Mouse (Mus musculus) CH12.LX (cell line): Measurements from ENCODE around the gene Anp32b. TPM values are rescaled to one million over a fixed set of nuclear protein-coding genes. Genes with fewer than 3 reads are reported as not detected.

Experiments used
- DNase-seq: peaks from one replicate; pipeline ENCODE4 v3.0.0-alpha.2; 2013; ENCODE audit errors: extremely low read depth
- H3K27ac ChIP-seq: 2 replicates; pipeline ENCODE4 v1.5.1; 2012; ENCODE audit warnings: low read depth, mild to moderate bottlenecking, control low read depth, moderate library complexity; ENCODE audit not compliant: insufficient read depth
- H3K27me3 ChIP-seq: replicated peaks from 2 replicates; pipeline ENCODE3; 2012; ENCODE audit warnings: inconsistent platforms
- H3K36me3 ChIP-seq, 2 experiments: replicated peaks in 1 of 2; 2 replicates each; pipeline versions ENCODE3 to v1.6.1; 2012; ENCODE audit warnings: inconsistent platforms in 1 of 2, low read length in 1 of 2, mild to moderate bottlenecking in 1 of 2, mixed read lengths in 1 of 2, moderate library complexity in 1 of 2; ENCODE audit not compliant: control insufficient read depth in 1 of 2, insufficient read depth in 1 of 2
- H3K4me1 ChIP-seq, 2 experiments: 2 replicates each; pipeline ENCODE4 v1.6.1; 2012; ENCODE audit warnings: inconsistent platforms in 1 of 2, moderate library complexity in 1 of 2; ENCODE audit not compliant: insufficient read depth in 2 of 2, control insufficient read depth in 1 of 2
- H3K4me2 ChIP-seq: 2 replicates; pipeline ENCODE4 v1.6.1; 2012; ENCODE audit warnings: low read depth, mild to moderate bottlenecking, control low read depth; ENCODE audit not compliant: poor library complexity, insufficient read depth, severe bottlenecking
- H3K4me3 ChIP-seq, 3 experiments: fragments of 150-350 bp in 1 of 3; sonication (generic) in 1 of 3; replicated peaks in 1 of 3; 2 replicates each; pipeline versions ENCODE3 to v1.5.1; 2011 to 2012; ENCODE audit warnings: low read depth in 2 of 3, low read length in 2 of 3, mild to moderate bottlenecking in 2 of 3, moderate library complexity in 2 of 3, control low read depth in 1 of 3, improper control_type of control experiment in 1 of 3, inconsistent platforms in 1 of 3, mixed read lengths in 1 of 3; ENCODE audit not compliant: poor library complexity in 1 of 3
- H3K79me2 ChIP-seq: replicated peaks from 2 replicates; pipeline ENCODE4 v1.6.1; 2012; ENCODE audit warnings: mild to moderate bottlenecking, moderate library complexity; ENCODE audit not compliant: control insufficient read depth, poor library complexity, insufficient read depth, severe bottlenecking; ENCODE audit errors: extremely low read depth
- H3K9ac ChIP-seq: 2 replicates; pipeline ENCODE4 v1.6.1; 2012; ENCODE audit warnings: low read depth, mild to moderate bottlenecking, control low read depth, moderate library complexity; ENCODE audit not compliant: insufficient read depth
- H3K9me3 ChIP-seq: replicated peaks from 2 replicates; pipeline ENCODE3; 2012; ENCODE audit warnings: low read length, inconsistent platforms, mixed read lengths
- CHD2 ChIP-seq: IDR thresholded peaks from 2 replicates; pipeline ENCODE4 v1.6.1; 2011; ENCODE audit warnings: low read length, improper control_type of control experiment
- CTCF ChIP-seq, 2 experiments: IDR thresholded peaks in 1 of 2; conservative IDR thresholded peaks in 1 of 2; 2 replicates each; pipeline ENCODE4 v1.5.1; 2011 to 2012; ENCODE audit warnings: low read depth in 2 of 2, low read length in 2 of 2, improper control_type of control experiment in 1 of 2, inconsistent platforms in 1 of 2, mild to moderate bottlenecking in 1 of 2, moderate library complexity in 1 of 2
- E2F4 ChIP-seq: IDR thresholded peaks from 2 replicates; pipeline ENCODE4 v1.6.1; 2011; ENCODE audit warnings: low read depth, low read length, improper control_type of control experiment; ENCODE audit not compliant: insufficient replicate concordance
- ELF1 ChIP-seq: IDR thresholded peaks from 2 replicates; pipeline ENCODE4 v1.6.1; 2014; ENCODE audit warnings: low read depth, mild to moderate bottlenecking, inconsistent platforms, low read length, improper control_type of control experiment
- ETS1 ChIP-seq: conservative IDR thresholded peaks from 2 replicates; pipeline ENCODE4 v1.6.1; 2012; ENCODE audit warnings: low read depth, mild to moderate bottlenecking, inconsistent platforms, low read length, improper control_type of control experiment, moderate library complexity
- GABPA ChIP-seq: IDR thresholded peaks from 2 replicates; pipeline ENCODE4 v1.6.1; 2012; ENCODE audit warnings: low read depth, low read length, improper control_type of control experiment, inconsistent platforms; ENCODE audit not compliant: insufficient replicate concordance
- IRF4 ChIP-seq: IDR thresholded peaks from 2 replicates; pipeline ENCODE4 v1.6.1; 2014; ENCODE audit warnings: low read depth, mild to moderate bottlenecking, inconsistent platforms, low read length, improper control_type of control experiment
- JUND ChIP-seq: conservative IDR thresholded peaks from 2 replicates; pipeline ENCODE4 v1.6.1; 2011; ENCODE audit warnings: low read depth, low read length, improper control_type of control experiment
- MAFK ChIP-seq: IDR thresholded peaks from 2 replicates; pipeline ENCODE4 v1.6.1; 2011; ENCODE audit warnings: low read length, improper control_type of control experiment; ENCODE audit not compliant: insufficient replicate concordance
- MAX ChIP-seq: IDR thresholded peaks from 2 replicates; pipeline ENCODE4 v1.6.1; 2011; ENCODE audit warnings: low read length, improper control_type of control experiment
- MXI1 ChIP-seq: IDR thresholded peaks from 2 replicates; pipeline ENCODE4 v1.6.1; 2011; ENCODE audit warnings: mild to moderate bottlenecking, low read depth, low read length, improper control_type of control experiment
- MYC ChIP-seq: IDR thresholded peaks from 2 replicates; pipeline ENCODE4 v1.6.1; 2011; ENCODE audit warnings: low read depth, mild to moderate bottlenecking, improper control_type of control experiment, low read length
- NELFE ChIP-seq: IDR thresholded peaks from 2 replicates; pipeline ENCODE4 v1.6.1; 2011; ENCODE audit warnings: low read depth, low read length, improper control_type of control experiment
- NRF1 ChIP-seq: IDR thresholded peaks from 2 replicates; pipeline ENCODE4 v1.6.1; 2014; ENCODE audit warnings: low read depth, mild to moderate bottlenecking, inconsistent platforms, low read length, improper control_type of control experiment, moderate library complexity
- PAX5 ChIP-seq: IDR thresholded peaks from 2 replicates; pipeline ENCODE4 v1.6.1; 2012; ENCODE audit warnings: low read length, inconsistent platforms, mixed read lengths
- POLR2AphosphoS2 ChIP-seq: IDR thresholded peaks from 2 replicates; pipeline ENCODE4 v1.6.1; 2011; ENCODE audit warnings: low read depth, low read length, improper control_type of control experiment
- SIN3A ChIP-seq: IDR thresholded peaks from 2 replicates; pipeline ENCODE4 v1.6.1; 2012; ENCODE audit warnings: low read length, improper control_type of control experiment, inconsistent platforms
- SMC3 ChIP-seq: IDR thresholded peaks from 2 replicates; pipeline ENCODE4 v1.6.1; 2011; ENCODE audit warnings: low read depth, low read length, improper control_type of control experiment
- TBP ChIP-seq: conservative IDR thresholded peaks from 2 replicates; pipeline ENCODE4 v1.6.1; 2011; ENCODE audit warnings: low read depth, low read length, improper control_type of control experiment
- UBTF ChIP-seq: IDR thresholded peaks from 2 replicates; pipeline ENCODE4 v1.6.1; 2012; ENCODE audit warnings: low read depth, mild to moderate bottlenecking, inconsistent platforms, low read length, improper control_type of control experiment, moderate library complexity
- USF1 ChIP-seq: IDR thresholded peaks from 2 replicates; pipeline ENCODE4 v1.6.1; 2014; ENCODE audit warnings: low read depth, mild to moderate bottlenecking, inconsistent platforms, low read length, improper control_type of control experiment
- USF2 ChIP-seq: conservative IDR thresholded peaks from 2 replicates; pipeline ENCODE4 v1.6.1; 2011; ENCODE audit warnings: low read depth, low read length, improper control_type of control experiment
- ZMIZ1 ChIP-seq: IDR thresholded peaks from 2 replicates; pipeline ENCODE4 v1.6.1; 2012; ENCODE audit warnings: low read depth, mild to moderate bottlenecking, inconsistent platforms, low read length, improper control_type of control experiment
- dilution Hi-C: fragments of 300-500 bp; cut with MboI; formaldehyde crosslinking; loops from 2 replicates; pipeline ENCODE4 v1.14.3; 2020; ENCODE audit warnings: low sequenced_read_pairs; ENCODE audit not compliant: extremely low pct_unique_long_range_greater_than_20kb, extremely low pct_ligation_motif_present
- in situ Hi-C: fragments of 300-500 bp; cut with MboI; formaldehyde crosslinking; loops from 3 replicates; pipeline ENCODE4 v1.14.3; 2019; ENCODE audit warnings: low sequenced_read_pairs, low pct_ligation_motif_present, low pct_unique_long_range_greater_than_20kb, mixed read lengths
- polyA plus RNA-seq: library from polyadenylated mRNA; unstranded; fragments of >175 nt; gene quantifications from 2 replicates; pipeline ENCODE4 v1.2.1, GENCODE M21; 2012; ENCODE audit warnings: low read depth; ENCODE audit not compliant: insufficient read length
- total RNA-seq, 2 experiments: library from RNA; depleted of rRNA; stranded (reverse); fragments of 300-350 nt in 1 of 2; fragments of >200 nt in 1 of 2; gene quantifications; 2 replicates each; pipeline ENCODE4 v1.2.3; 2012 to 2014

Gene Anp32b
- total and polyA plus RNA-seq, 3 experiments, result 29.4 to 864 (median 37.5) TPM

GRCm38 (mm10) chr4:46454097-46454864 is 3.6 kb downstream of the Anp32b start:
- dilution Hi-C loops (no loop called here), in situ Hi-C loops (no loop called here)
- TF ChIP-seq MAFK (peak; percentile 80; the same call in 1 of the 2 replicates), SIN3A (0 out of 2 replicates have a peak, but pooled peaks have one; percentile 24), JUND (no peak), CTCF (conservative IDR thresholded peaks at IDR 0.05 in 1 of 2, IDR thresholded peaks at IDR 0.05 in 1 of 2; ENCODE audit: low read depth in 2 of 2, low read length in 2 of 2) (no peak), USF2 (no peak), UBTF (no peak), POLR2AphosphoS2 (no peak), SMC3 (no peak), ZMIZ1 (no peak), MYC (no peak), CHD2 (no peak), ELF1 (no peak), NRF1 (no peak), MXI1 (0 out of 2 replicates have a peak, but pooled peaks have one; percentile 22), USF1 (no peak), PAX5 (no peak), GABPA (no peak), TBP (no peak), ETS1 (no peak), IRF4 (no peak), NELFE (no peak), MAX (no peak), E2F4 (no peak)
- Histone ChIP-seq H3K4me2 (peak overlapping the region; percentile 88), H3K27me3 (no peaks in the 10 kb centered on the region), H3K36me3 (peaks cover 0 to 39% of the 10 kb centered on the region in 2 experiments), H3K4me1 (peaks cover 21 to 66% of the 10 kb centered on the region in 2 experiments; a peak in 3 of 4 replicates), H3K79me2 (peaks cover 75% of the 10 kb centered on the region), H3K9me3 (no peaks in the 10 kb centered on the region), H3K9ac (peak overlapping the region; percentile 100), H3K4me3 (peak overlapping the region; percentile 1 to 80 (median 61)), H3K27ac (peak overlapping the region; percentile 28)
- DNase-seq, result no peak
